Mouse (Mus musculus) large intestine, adult 2 months (tissue): Measurements from ENCODE around the gene Toe1. TPM values are rescaled to one million over a fixed set of nuclear protein-coding genes. Genes with fewer than 3 reads are reported as not detected.
A peak's percentile ranks its signal among the peaks of the same experiment; 100 is the strongest.

Source experiments
- DNase-seq: peaks from one replicate; pipeline ENCODE4 v3.0.0-alpha.2; 2012; ENCODE audit warnings: low read depth, low spot score
- WGBS: fragments of 180-500 bp; shearing (Covaris S2); methylation state at CpG from one replicate; pipeline ENCODE4 v1.1.7; 2018; 5-methylcytosine and 5-hydroxymethylcytosine counted together
- polyA plus RNA-seq: library from polyadenylated mRNA; depleted of rRNA; stranded (reverse); fragments of >200 nt; gene quantifications from 2 replicates; pipeline ENCODE4 v1.2.3, GENCODE M21; 2012; rRNA removed

The Toe1 gene
- polyA plus RNA-seq, 1 experiment = 22.0 TPM

DNA sequence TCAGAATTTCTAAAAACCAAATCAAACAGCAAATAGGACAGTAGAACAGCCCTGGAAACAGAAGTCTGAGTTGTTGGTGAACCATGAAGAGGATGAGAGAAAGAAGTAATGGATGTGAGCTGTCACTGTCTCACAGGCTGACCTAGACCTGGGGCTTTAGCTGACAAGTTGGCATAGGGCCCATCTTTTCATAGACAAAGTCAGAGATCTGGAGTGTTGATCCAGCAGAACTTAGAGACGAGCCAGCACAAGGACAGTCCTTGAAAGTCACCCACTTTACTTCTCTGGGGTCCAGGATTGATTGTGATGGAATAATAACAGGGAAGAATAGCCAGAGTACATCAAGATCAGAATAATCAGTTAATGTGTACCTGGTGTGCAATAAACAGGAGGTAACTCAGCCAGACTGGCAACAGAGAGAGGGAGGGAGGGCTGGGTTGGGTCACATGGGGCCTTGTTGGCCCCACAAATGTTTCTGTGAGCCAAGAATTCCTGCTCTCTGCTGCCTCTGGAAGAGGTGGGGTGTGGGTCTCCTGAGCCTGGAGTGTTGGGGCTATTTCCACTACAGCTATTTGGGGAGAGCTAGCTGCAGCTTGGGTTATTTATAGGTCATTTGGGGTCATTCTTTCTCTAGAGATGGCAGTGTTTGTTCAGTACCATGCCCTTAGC is 10.9 kb downstream of the Toe1 start:
- no peak for DNase-seq
- WGBS = 13% methylated on average over 1 of the region's 1 CpGs

DNA sequence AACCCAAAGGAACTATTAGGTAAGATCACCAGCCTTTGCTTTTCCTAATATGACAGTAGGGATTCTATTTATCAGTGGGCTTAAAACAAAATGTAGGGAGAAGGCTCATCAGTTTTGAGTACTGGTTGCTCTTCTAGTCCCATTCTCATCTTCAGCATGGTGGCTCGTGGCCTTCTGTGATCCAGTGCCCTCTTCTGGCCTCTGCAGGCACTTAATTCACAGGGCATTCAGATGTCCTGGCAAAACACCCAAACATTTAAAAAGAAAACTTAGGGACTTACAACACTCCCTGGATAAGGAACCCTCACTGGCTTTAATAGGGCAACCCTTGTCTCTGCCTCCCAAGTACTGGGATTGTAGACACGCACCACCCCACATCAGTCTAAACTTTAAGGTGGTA is 13.2 kb downstream of the Toe1 start:
- DNase-seq = no peak
- WGBS = 80% methylated on average over 2 of the region's 2 CpGs

GRCm38 (mm10) chr4:116792453-116792852 is 15.0 kb downstream of the Toe1 start:
- 72% methylated on average over 8 of the region's 8 CpGs for WGBS
- no peak for DNase-seq

DNA sequence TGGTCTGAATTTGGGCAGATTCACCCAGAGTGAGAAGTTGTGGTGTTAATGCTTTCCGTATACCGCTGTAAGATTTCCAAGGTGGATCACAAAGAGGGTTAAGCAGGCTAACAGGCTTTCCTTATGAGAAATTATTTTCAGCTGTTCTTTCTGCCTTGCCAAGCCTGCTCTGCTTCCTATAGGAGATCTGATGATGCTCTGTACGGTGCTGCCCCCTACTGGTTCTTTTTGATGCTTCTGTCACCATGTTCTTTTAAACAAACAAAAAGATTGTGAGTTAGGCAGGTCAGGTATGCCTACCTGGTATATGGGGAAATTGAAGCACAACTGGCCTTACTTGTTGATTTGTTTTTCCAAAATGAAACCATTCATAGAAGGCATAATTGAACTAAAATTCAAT is 18.5 kb downstream of the Toe1 start:
- 9% methylated on average over 3 of the region's 3 CpGs for WGBS
- DNase-seq = peak; percentile 82

DNA sequence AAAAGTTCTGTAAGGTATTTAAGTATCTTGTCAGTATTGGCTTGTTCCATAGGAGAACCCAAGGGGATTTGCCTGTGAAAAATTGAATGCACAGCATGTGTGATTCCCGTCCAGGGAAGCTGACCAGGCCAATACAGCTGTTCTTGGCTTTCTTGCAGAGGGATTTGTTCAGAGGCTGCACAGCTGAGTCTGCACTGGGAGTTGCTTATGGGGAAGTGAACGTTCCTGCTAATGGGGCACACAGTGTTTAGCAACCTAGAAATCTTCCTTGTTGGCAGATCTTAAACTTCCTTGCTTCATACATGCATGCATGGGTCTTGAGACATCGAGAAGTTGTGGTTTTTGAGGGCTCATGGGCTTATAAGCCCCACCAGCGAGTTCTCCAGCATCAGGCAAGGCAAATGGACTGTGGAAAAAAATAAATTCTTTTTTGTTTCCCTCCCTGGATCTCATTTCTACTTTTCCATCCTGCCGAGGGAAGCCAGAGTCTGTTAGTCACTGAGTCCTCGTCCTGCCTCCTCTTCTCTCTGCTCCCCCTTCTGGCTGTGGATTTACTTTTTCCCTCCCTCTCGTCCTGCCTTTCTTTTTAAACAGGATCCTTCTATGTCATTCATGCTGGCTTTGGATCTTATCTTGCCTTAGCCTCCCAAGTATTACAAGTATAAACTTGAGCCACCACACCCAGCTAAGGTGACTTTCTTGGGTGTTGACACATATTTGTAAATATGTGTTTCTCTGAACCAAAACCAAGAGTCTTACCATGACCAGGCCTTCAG is 19.3 kb downstream of the Toe1 start:
- 42% methylated on average over 7 of the region's 7 CpGs for WGBS
- DNase-seq = no peak

- 97% methylated on average over 1 of the region's 1 CpGs for WGBS
- no peak for DNase-seq
Measured at GRCm38 (mm10) chr4:116786587-116786986, 20.9 kb downstream of the Toe1 start.

DNA sequence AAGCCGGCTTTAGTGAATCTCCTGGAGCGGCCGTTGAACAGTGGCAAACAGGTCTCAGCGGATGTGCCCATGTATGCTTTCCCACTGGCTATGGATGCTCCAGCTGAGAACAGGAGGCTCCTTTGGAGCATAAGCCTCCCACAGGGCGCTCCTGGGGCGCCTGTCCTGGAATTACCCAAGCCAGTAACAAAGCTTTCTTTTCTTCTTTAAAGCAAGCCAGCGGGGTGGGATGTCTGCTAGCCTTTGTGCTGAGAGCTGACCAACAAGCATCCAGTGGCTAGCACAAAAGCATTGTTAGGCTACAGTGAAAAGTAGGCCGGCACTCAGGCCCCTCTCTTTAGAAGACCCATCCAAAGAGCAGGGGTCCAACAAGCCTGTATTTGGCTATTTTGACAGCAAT is 25.3 kb downstream of the Toe1 start:
- 82% methylated on average over 8 of the region's 8 CpGs for WGBS
- DNase-seq = no peak

DNA sequence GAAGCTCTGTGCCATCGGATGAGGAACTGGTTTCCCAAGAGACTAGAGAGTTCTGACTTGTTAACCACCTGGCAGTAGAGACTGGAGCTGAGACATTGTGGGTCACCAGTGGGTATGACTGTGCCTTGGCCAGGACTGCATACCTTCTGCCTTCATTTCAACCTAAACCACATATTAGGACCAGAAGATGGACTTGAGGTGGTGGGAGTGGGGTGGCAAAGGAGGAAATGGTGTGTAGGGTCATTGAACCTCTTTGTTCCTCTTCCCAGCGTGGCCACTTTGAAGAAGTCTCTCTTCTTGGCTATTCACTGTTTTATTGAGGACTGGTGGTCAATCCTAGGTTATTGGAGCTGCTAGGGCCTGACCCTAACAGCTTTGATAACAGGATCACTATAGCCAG is 26.1 kb downstream of the Toe1 start:
- WGBS = 70% methylated on average over 2 of the region's 2 CpGs
- DNase-seq = no peak

GRCm38 (mm10) chr4:116780541-116780940 is 26.9 kb downstream of the Toe1 start:
- DNase-seq = no peak
- 59% methylated on average over 2 of the region's 2 CpGs for WGBS

- WGBS = 92% methylated on average over 3 of the region's 3 CpGs
- no peak for DNase-seq
Measured at GRCm38 (mm10) chr4:116777079-116777478, 30.4 kb downstream of the Toe1 start.

DNA sequence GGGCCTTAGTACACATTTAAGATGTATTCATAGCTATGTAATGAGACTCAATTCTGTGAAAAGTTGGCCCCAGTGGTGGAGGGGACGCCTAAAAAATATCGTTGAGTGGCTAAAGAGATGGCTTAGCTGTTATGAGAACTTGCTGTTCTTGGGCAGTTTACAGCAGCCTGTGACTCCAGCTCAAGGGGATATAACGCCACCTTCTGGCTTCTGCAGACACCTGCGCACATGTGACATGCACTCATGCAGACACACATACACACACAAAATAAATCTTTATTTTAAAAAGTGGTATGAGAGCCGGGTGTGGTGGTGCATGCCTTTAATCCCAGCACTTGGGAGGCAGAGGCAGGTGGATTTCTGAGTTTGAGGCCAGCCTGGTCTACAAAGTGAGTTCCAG is 31.0 kb downstream of the Toe1 start:
- WGBS = 87% methylated on average over 5 of the region's 5 CpGs
- no peak for DNase-seq

GRCm38 (mm10) chr4:116769060-116769459 is 38.4 kb downstream of the Toe1 start:
- no peak for DNase-seq

DNA sequence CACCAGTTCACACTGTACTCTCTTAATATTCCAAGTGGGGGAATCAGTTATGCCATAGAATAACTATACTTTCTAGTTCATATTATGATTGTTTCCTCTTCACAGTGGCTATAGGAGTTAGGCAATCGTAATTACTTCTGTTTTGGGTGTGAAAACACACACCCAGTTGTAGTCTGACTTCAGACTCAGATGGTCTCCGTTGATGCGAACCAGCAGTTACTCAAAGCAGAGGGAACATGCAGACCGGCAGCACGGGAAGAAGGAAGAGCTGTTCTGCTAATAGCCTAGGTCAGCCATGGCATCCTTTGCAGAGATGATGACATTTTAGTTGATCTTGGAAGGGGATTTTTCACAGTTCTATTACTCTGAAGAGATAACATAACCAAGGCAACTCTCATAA is 38.9 kb downstream of the Toe1 start:
- no peak for DNase-seq
- 38% methylated on average over 5 of the region's 5 CpGs for WGBS

DNA sequence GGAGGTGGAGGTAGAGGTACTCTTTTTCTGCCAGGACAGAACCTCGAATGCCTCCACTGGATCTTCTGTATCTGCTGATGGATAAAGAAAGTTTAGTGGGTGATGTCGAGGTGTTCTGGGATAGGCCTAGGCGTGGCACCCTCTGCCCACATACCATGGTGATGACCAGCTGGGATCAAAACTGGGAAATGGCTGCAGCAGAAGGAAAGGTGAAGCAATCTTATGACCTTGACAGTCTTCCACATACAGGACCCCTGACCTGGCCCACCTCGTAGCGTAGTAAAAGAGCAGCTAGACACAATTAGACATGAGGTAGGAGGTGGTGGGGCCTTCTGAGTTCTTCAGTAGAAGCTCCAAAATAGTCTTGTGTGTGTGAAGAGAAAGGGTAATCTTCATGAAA is 43.4 kb downstream of the Toe1 start:
- WGBS = 70% methylated on average over 5 of the region's 5 CpGs
- no peak for DNase-seq

DNA sequence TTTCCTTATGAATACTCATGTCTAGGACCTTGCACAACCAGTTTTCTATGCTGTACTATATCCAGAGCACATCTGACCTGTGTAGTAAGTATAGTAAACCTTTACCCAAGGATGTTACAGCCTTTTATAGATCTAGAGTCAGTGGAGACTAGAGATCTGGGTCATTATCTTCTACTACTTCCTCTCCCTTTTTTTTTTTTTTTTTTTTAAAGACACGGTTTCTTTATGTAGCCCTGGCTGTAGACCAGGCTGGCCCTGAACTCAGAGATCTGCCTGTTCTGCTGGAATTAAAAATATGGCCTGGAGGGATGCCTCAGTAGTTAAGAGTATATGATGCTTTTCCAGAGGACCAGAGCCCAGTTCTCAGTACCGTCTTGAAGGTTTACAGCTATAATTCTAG is 45.5 kb downstream of the Toe1 start:
- no peak for DNase-seq
- WGBS = 34% methylated on average over 2 of the region's 2 CpGs

DNA sequence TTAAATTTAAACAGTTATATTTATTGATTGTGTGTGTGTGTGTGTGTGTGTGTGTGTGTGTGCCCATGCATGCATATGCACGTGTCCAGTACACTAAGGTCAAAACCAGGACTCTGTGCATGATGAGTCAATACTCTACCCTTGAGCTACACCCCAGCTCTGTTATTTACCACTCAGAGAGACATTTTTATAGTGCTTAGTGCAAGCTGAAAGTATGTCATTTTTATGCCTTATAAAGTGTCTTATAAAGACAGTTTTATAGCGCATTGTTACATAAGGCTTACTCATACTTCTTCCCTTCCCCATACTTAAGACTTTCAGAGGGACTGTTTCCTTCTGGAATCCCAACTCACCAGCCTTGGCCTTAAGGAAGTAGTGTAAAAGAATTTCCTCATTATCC is 57.7 kb downstream of the Toe1 start:
- 22% methylated on average over 2 of the region's 2 CpGs for WGBS
- DNase-seq = peak; percentile 72

Other genes starting within 250 kb of the Toe1 start
- 69.3 and 74.4 TPM in 2 replicates for gene Gpbp1l1, start 250.0 kb downstream of the Toe1 start, polyA plus RNA-seq
- gene Ccdc17, start 211.0 kb downstream of the Toe1 start, polyA plus RNA-seq = 6.1 and 8.2 TPM in 2 replicates
- 5.4 and 6.0 TPM in 2 replicates for gene Nasp, start 179.7 kb downstream of the Toe1 start, polyA plus RNA-seq
- gene Akr1a1, start 156.0 kb downstream of the Toe1 start, polyA plus RNA-seq = 937 and 1,000 TPM in 2 replicates
- 346 and 395 TPM in 2 replicates for gene Prdx1, start 122.1 kb downstream of the Toe1 start, polyA plus RNA-seq
- gene Mmachc, start 99.2 kb downstream of the Toe1 start, polyA plus RNA-seq = 9.1 and 9.3 TPM in 2 replicates
- 19.4 and 23.9 TPM in 2 replicates for gene Ccdc163, start 99.1 kb downstream of the Toe1 start, polyA plus RNA-seq
- 14.6 and 21.5 TPM in 2 replicates for gene Tesk2, start 86.7 kb downstream of the Toe1 start, polyA plus RNA-seq
- 4.7 and 5.6 TPM in 2 replicates for gene Mutyh, start 83 bp upstream of the Toe1 start, polyA plus RNA-seq
- gene Hpdl, start 14.1 kb upstream of the Toe1 start, polyA plus RNA-seq = 8.3 and 8.4 TPM in 2 replicates
- gene Zswim5, start 69.7 kb upstream of the Toe1 start, polyA plus RNA-seq = 6.4 and 10.7 TPM in 2 replicates
- 37.8 and 47.5 TPM in 2 replicates for gene Urod, start 186.8 kb upstream of the Toe1 start, polyA plus RNA-seq
- gene Hectd3, start 187.7 kb upstream of the Toe1 start, polyA plus RNA-seq = 71.2 and 117 TPM in 2 replicates
- gene Eif2b3, start 211.8 kb upstream of the Toe1 start, polyA plus RNA-seq = 5.2 and 7.1 TPM in 2 replicates